Mouse (Mus musculus) cerebellum, postnatal 4 days (tissue): ENCODE measurements around the gene Taf5.
A peak's percentile ranks its signal among the peaks of the same experiment; 100 is the strongest.

Experiments
- DNase-seq, 2 experiments: peaks; one replicate each; pipeline ENCODE4 v3.0.0; 2022; ENCODE audit warnings: low spot score in 2 of 2, mixed read lengths in 1 of 2

Taf5 gene

GRCm38 (mm10) chr19:47067096-47067882, at the start of gene Taf5:
Taf5 (plus strand) TSS chr19:47067746.
- peak; percentile 96 to 97 for DNase-seq

GRCm38 (mm10) chr19:47017831-47018230, 49.7 kb upstream of the Taf5 start:
- DNase-seq: no peak

GRCm38 (mm10) chr19:47018330-47018729, 49.2 kb upstream of the Taf5 start:
- no peak for DNase-seq

- DNase-seq: peak in 1 of 2 experiments; percentile 40
Observed at GRCm38 (mm10) chr19:47019326-47019725, 48.2 kb upstream of the Taf5 start.

GRCm38 (mm10) chr19:47022709-47023108, 44.8 kb upstream of the Taf5 start:
- DNase-seq: no peak

- no peak for DNase-seq
Observed at GRCm38 (mm10) chr19:47023546-47023945, 44.0 kb upstream of the Taf5 start.

GRCm38 (mm10) chr19:47024954-47025353, 42.6 kb upstream of the Taf5 start:
- no peak for DNase-seq

GRCm38 (mm10) chr19:47026513-47026912, 41.0 kb upstream of the Taf5 start:
- DNase-seq: no peak

- DNase-seq: no peak
Observed at GRCm38 (mm10) chr19:47029796-47030195, 37.8 kb upstream of the Taf5 start.

- no peak for DNase-seq
Observed at GRCm38 (mm10) chr19:47031770-47032169, 35.8 kb upstream of the Taf5 start.

GRCm38 (mm10) chr19:47034916-47035315, 32.6 kb upstream of the Taf5 start:
- no peak for DNase-seq

- no peak for DNase-seq
Observed at GRCm38 (mm10) chr19:47036596-47036995, 30.9 kb upstream of the Taf5 start.

- no peak for DNase-seq
Observed at GRCm38 (mm10) chr19:47040720-47041473, 26.6 kb upstream of the Taf5 start.

- DNase-seq: no peak
Observed at GRCm38 (mm10) chr19:47043608-47044007, 23.9 kb upstream of the Taf5 start.

- DNase-seq: no peak
Observed at GRCm38 (mm10) chr19:47046343-47046742, 21.2 kb upstream of the Taf5 start.

GRCm38 (mm10) chr19:47047236-47047833, 20.2 kb upstream of the Taf5 start:
- DNase-seq: no peak

- no peak for DNase-seq
Observed at GRCm38 (mm10) chr19:47049061-47049460, 18.5 kb upstream of the Taf5 start.

GRCm38 (mm10) chr19:47049840-47050239, 17.7 kb upstream of the Taf5 start:
- DNase-seq: no peak

- DNase-seq: peak; percentile 65 to 77
Observed at GRCm38 (mm10) chr19:47050271-47051032, 17.1 kb upstream of the Taf5 start, which contains the start of gene Pcgf6. Pcgf6 (minus strand) TSS chr19:47050906.

GRCm38 (mm10) chr19:47052927-47053326, 14.6 kb upstream of the Taf5 start:
- DNase-seq: no peak

- no peak for DNase-seq
Observed at GRCm38 (mm10) chr19:47053471-47053870, 14.1 kb upstream of the Taf5 start.

GRCm38 (mm10) chr19:47057684-47058083, 9.9 kb upstream of the Taf5 start:
- no peak for DNase-seq
